Mouse (Mus musculus) ES-E14 (cell line): Measurements from ENCODE around the gene 4931429L15Rik.
A peak's percentile ranks its signal among the peaks of the same experiment; 100 is the strongest.

Source experiments
- CHD2 ChIP-seq: IDR thresholded peaks from 2 replicates; pipeline ENCODE4 v1.6.1; 2014; ENCODE audit warnings: mild to moderate bottlenecking, low read depth, low read length, inconsistent platforms
- HCFC1 ChIP-seq: IDR thresholded peaks from 2 replicates; pipeline ENCODE4 v1.6.1; 2012; ENCODE audit warnings: low read length, inconsistent platforms, borderline replicate concordance; ENCODE audit not compliant: insufficient read depth
- MAFK ChIP-seq: IDR thresholded peaks from 2 replicates; pipeline ENCODE4 v1.6.1; 2014; ENCODE audit warnings: mild to moderate bottlenecking, low read depth, low read length, inconsistent platforms; ENCODE audit not compliant: insufficient read depth
- ZC3H11A ChIP-seq: IDR thresholded peaks from 2 replicates; pipeline ENCODE4 v1.6.1; 2012; ENCODE audit warnings: low read depth, mild to moderate bottlenecking, inconsistent platforms, low read length, borderline replicate concordance
- ZNF384 ChIP-seq: IDR thresholded peaks from 2 replicates; pipeline ENCODE4 v1.6.1; 2012; ENCODE audit warnings: low read depth, low read length, inconsistent platforms

GRCm38 (mm10) chr9:46282631-46283436 lies 37.0 kb downstream of the 4931429L15Rik start, which contains the start of gene Bud13:
- no peak for TF ChIP-seq ZC3H11A
- peak; percentile 74 for TF ChIP-seq HCFC1
- TF ChIP-seq CHD2, result no peak
- TF ChIP-seq MAFK, result no peak
- TF ChIP-seq ZNF384, result no peak
